Mouse (Mus musculus) CD4-positive, CD25-positive, alpha-beta regulatory T cell, adult 9 weeks (primary cell): ENCODE measurements around the gene Olfr839-ps1. TPM values are rescaled to one million over a fixed set of nuclear protein-coding genes. Genes with fewer than 3 reads are reported as not detected.

ENCODE experiments used
- polyA plus RNA-seq: library from polyadenylated mRNA; unstranded; fragments of 100-300 nt; shearing (Covaris generic); gene quantifications from one replicate; pipeline ENCODE4 v1.2.1, GENCODE M21; 2017

Olfr839-ps1 gene
- polyA plus RNA-seq = 0.04 TPM

GRCm38 (mm10) chr9:19177212-19177611 lies at the start of gene Olfr839-ps1:
Gene Olfr839-ps1, minus strand, starts transcription at chr9:19177312.

GRCm38 (mm10) chr9:19136017-19136416 lies 41.1 kb downstream of the Olfr839-ps1 start, which contains the start of gene Olfr837:
Gene Olfr837, plus strand, starts transcription at chr9:19136317.

GRCm38 (mm10) chr9:19120082-19120481 lies 57.0 kb downstream of the Olfr839-ps1 start, which contains the start of gene Olfr836:
Gene Olfr836, plus strand, starts transcription at chr9:19120382.

Other genes with a start within 250 kb of the Olfr839-ps1 start
- not detected for gene Olfr832, start 240.2 kb downstream of the Olfr839-ps1 start, polyA plus RNA-seq
- gene Olfr834, start 189.3 kb downstream of the Olfr839-ps1 start, polyA plus RNA-seq = not detected
- not detected for gene Olfr835, start 144.6 kb downstream of the Olfr839-ps1 start, polyA plus RNA-seq
- gene Olfr836, start 56.9 kb downstream of the Olfr839-ps1 start, polyA plus RNA-seq = not detected
- gene Olfr837, start 41.0 kb downstream of the Olfr839-ps1 start, polyA plus RNA-seq = not detected
- not detected for gene Olfr843, start 74.7 kb upstream of the Olfr839-ps1 start, polyA plus RNA-seq
- gene Olfr844, start 139.0 kb upstream of the Olfr839-ps1 start, polyA plus RNA-seq = not detected
- gene Olfr845, start 159.1 kb upstream of the Olfr839-ps1 start, polyA plus RNA-seq = not detected
- not detected for gene Olfr846, start 186.7 kb upstream of the Olfr839-ps1 start, polyA plus RNA-seq
- not detected for gene Olfr847, start 201.4 kb upstream of the Olfr839-ps1 start, polyA plus RNA-seq